Mouse (Mus musculus) cerebellum, postnatal 10 days (tissue): ENCODE results near the gene Rev1.

ENCODE experiments used
- DNase-seq, 2 experiments: peaks; one replicate each; pipeline ENCODE4 v3.0.0; 2021; ENCODE audit warnings: mixed read lengths in 2 of 2

Gene Rev1

DNA sequence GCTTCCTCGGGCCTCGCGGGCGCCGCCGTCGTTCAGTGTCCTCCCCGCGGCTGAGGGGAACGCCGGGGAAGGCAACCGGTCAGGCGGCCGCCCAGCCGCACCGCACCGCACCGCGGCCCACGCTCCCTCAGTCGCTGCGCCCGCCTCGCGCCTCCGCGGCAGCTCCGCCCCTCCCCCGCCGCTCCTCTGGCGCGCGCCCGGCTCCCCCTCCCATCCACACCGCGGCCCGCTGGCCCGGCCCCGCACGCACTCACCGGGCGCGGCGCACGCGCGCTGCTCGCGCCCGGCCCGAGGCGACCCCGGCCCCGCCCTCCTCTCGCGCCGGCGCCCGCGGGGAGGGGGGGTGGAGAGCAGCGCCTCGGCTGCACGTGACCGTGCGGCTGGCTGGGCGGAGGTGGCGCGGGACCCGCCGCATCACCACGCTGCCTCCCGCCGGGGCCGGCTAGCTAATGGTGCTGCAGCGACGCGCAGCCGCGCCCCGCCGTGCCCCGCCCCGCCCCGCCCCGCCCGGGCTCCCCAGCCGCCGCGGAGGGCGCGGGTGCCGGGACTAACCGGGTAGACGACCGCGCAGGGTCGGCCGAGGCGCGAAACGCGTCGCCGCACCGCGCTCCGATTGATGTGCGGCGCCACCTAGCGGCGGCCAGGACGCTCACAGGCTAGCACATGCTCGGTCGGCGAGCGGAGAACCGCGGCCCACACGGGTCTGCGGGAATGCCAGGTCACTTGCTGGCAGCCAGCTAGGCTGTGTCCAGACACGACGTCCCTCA lies at the start of gene Rev1:
Gene Rev1 (minus strand): TSS at position 301 of the 767 bp plus-strand sequence.
- peak; percentile 98 to 99 for DNase-seq

DNA sequence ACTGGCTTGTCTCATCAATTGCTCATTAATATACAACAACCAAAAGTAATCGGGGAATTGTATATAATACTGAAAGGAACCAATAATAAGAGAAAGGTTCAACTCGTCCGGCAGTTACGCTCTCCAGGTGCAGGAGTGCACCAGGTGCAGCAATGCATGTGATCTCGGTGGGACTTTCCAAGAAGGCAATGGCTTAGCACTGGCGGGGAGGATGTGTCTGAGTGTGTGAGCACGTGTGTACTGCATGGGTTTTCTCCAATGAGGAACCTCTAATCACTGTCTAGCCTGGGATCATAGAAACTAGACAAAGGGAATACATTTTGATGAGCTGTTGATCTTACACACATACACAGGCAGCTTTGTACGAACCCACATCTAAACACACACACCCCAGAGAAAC lies 49.3 kb upstream of the Rev1 start:
- DNase-seq, result no peak

DNA sequence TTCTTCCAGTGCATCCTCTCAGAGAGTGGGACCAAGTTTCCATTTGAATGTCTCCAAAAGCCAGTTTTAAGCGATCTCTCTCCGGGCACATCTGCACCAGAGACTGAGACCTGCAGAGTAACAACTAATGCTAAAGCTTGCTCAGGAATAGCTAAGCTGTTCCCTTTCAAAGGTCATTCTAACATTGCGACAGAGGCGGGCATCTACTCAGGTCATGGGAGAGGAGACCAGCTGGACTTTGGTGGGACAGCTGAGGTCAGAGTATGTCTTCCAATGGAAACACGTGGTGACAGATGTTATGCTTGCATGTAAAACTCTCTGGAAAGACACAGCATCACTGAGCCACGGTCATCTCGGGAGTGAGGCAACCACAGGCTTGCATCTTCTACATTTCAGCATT lies 46.5 kb upstream of the Rev1 start:
- DNase-seq, result no peak

DNA sequence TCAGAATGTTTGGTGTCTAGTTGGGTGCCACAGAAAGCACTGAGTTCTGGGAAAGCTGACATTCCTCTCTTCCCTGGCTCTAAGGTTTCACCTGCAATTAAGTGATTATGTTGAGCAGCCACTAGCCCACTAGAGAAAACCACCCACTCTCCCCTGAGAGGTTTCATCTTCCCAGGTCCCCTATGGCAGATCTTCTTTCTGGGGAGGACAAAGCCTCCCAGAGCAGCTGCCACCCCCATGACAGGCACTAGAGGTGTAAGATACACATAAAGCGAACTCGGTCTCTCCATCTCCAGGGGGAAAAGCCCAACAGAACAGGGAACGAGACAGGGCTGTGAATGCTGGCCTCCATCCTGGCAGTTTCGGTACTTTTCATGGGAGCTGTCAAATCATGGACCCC lies 42.3 kb upstream of the Rev1 start:
- DNase-seq, result no peak

DNA sequence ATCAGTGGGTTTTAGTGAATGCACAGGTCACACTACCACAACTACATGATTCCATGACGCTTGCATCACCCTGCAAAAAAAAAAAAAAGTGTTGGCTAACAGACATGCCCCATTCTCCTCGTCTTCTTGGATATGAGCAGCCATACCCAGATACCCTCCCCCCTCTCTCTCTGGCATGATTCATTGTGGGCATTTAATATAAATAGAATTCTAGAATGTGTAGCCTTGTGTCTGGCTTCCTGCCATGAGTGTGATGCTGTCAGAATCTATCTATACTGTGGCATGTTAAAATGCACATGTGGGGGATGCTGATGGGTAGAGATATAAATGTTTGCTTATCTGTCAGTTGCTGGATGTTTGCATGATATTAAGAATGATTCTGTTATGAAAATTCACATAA lies 36.1 kb upstream of the Rev1 start:
- no peak for DNase-seq

DNA sequence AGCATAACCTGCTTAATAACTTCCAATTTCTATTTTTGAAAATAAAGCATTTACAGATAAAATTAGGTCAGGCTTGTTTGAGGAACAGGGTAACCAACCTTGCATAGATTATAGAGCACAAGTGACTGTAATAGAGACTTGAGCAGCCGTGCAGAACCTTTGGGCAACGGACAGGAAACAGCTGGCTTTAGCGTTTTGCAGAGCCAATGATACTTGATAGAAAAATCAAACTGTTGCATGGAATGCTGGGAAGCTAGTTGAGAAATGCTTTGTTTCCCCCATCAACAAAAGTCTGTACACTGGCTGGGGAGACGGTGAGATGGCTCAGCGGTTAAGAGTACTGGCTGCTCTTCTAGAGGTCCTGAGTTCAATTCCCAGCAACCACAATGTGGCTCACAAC lies 20.5 kb upstream of the Rev1 start:
- no peak for DNase-seq

DNA sequence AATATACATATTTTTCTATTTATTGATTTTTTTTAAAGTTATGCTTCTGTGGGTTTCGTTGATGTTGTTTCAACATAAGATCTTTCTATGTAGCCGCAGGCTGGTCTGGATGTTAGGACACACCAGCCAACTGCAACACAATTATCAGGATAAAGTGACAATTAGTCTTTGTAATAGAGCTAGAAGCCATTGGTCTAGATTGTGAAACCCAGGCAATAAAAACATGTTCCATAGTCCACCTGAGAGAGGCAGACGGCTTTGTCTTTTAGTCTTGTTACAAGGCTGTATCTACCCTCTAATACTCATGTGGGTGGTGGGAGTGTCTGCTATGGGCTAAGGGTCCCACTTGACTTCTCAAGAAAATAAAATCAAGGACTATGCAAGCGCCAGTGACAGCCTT lies 16.4 kb upstream of the Rev1 start:
- no peak for DNase-seq

DNA sequence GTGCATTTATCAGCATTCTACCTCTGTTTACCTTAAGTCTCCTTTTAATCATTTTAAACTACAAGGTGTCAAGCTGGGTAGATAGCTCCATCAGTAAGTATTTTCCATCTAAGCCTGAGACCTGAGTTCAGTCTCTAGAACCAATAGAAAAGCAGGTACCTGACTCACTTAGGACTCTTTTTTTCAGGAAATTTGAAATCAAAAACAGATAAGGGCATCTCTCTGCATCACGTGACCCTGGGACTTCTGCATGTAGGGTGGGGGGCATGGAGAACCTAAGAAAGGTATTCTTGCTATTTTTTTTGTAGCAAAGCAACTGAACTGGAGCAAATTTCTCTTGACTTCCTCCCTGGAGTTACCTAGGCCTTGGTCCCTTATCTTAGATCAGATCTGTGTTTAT lies 11.8 kb upstream of the Rev1 start:
- DNase-seq, result no peak

DNA sequence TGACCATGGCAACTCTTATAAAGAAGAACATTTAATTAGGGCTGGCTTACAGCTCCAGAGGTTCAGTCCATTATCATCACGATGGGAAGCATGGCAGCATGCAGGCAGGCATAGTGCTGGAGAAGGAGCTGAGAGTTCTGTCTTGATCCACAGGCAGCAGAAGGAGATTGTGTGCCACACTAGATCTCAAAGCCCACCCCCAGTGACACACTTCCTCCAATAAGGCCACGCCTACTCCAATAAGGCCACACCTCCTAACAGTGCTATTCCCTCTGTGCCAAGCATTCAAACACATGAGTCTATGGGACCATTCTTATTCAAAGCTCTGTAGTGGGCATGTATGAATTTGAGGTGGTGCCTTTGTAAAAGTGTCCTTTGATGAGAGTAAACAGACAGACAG lies 11.3 kb upstream of the Rev1 start:
- DNase-seq, result no peak

DNA sequence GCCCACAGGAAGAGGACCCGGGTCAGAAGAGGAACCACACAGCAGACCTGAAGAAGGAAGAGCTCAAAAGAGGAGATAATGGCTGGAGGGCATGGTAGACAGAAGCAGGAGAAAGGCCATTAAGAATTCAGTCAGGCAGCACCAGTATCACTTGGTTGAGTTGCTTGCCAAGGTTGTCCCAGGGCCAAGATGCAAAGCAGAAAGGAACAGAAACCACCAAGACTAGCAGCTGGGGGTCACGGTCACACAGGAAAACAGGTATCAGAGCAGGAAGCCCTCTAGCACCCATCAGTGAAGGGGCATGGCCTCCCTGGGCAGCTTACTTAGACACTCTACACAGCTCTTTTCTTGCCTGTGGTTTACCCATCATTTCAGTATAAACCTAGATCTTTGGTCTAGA lies 9.8 kb upstream of the Rev1 start:
- DNase-seq, result peak; percentile 52 to 56

DNA sequence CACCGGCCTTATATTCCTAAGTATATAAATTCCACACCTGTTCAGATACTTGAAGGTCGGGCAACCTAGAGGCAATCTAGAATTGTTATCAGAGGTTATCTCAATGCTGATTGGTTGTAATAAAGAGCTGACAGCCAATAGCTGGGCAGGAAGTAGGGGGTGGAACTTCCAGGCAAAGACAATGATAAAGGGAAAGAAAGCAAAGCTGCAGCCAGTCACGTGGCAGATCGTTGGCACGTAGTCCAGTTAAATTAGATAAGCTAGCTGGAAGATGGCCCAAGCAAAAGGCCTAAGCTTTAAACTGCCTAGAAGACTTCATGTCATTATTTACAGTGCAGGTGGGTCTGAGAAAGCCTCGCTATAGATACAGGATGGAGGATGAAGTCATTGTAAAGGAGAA lies 3.3 kb upstream of the Rev1 start:
- DNase-seq, result no peak

DNA sequence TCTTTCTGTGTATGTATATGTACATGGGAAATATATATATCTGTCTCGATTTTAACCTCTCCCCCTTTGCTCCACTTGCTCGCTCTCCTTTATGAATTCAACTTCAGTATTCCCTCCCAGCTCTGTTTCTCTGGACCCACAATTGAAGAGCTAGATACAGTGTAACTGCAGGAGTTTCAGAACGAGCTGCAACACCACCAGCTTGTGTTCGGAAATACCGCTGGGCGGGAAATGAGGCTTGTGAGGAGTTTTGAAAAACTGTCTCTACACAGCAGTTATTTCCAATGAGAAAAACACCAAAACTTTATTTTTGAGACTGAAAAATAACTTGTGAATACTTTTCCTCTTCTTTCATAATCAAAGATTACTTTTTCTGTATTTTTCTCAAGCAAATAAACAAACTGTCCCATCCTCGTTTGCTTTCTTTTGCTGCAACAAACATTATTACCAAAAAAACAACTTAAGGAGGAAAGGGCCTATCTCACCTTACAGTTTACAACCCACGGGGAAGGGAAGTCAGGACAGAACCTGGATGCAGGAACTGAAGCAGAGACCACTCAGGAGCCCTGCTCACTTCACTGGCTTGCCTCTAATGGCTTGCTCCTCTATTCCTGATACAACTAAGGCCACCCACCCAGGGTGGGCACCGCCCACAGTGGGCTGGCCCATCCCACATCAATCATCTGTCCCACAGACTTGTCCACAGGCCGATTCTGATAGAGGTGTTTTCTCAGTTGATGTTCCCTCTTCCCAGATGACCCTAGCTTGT lies 1.3 kb upstream of the Rev1 start:
- peak; percentile 9 to 18 for DNase-seq

DNA sequence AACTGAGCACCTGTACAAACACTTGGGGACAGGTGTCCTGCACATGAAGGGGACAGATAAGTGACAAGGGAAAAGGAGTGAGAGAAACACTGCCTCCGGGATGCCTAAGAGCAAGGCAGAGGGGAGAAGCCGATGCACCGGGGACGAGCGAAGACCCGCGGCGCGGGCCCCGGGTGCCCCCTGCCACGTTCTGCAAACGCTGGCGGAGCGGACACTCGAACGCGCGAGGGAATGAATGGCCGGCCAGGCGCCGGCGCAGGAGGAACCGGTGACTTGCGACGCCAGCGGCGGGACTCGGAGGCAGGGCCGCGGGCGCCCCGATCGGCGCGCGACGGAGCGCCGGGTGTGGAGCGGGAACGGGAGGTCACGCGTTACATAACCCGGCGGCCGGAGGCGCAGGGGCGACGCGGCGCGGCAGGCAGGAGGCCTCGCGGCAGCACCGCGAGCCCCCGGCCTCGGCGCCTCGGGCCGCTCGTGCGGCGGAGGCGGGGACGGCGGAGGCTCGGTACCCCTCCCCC lies 623 bp downstream of the Rev1 start:
- DNase-seq, result peak; percentile 74 to 75

DNA sequence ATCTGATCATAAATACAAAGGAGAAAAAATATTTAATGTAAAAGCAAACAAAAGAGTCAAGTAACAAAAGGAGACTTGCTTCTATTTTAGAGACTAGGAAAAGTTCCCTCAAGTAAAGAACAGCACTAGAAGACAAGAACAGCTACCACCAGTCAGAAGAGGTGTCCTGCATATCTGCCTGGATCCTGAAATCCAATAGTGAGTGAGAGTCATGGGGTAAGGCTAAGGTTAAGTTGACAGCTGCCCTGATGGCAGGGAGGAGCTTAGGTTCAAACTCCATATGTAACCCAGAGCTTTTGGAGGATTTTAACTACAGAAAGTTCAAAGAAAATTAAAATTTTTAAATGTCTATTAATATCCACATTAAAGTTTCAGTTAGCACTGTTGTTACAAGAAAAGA lies 2.6 kb downstream of the Rev1 start:
- DNase-seq, result no peak

DNA sequence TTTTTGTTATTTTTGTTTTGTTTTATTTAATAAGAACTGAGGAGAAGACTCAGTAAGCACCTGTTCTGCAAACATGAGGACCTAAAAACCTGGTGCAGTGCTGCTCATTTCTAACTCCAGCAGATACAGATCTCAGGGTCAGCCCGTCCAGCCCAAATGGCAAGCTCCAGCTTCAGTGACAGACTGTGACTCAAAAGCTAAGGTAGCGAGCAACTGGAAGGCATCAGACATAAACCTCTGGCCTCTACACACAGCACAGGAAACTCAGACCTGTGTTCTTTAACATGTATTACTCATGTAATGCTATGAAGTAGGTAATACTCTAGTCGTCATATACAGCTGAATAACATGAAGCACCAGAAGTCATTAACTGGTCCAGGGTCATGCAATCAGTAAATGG lies 3.2 kb downstream of the Rev1 start:
- no peak for DNase-seq

DNA sequence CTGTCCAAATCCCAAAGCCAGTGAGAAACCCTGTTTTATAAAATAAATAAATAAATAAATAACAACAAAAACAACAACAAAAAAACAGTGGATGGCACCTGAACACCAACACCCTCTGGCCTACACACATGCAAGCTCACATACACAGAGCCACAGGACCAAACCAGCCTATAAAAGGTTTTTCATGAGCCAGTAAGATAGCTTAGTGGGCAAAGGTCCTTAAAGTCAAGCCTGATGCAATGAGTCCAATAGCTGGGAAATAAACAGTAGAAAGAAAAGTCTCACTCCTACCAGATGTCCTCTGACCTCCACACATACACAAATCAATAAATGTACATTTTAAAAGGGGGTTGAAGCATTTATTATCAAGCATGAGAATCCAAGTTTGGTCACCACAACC lies 5.3 kb downstream of the Rev1 start:
- DNase-seq, result no peak

DNA sequence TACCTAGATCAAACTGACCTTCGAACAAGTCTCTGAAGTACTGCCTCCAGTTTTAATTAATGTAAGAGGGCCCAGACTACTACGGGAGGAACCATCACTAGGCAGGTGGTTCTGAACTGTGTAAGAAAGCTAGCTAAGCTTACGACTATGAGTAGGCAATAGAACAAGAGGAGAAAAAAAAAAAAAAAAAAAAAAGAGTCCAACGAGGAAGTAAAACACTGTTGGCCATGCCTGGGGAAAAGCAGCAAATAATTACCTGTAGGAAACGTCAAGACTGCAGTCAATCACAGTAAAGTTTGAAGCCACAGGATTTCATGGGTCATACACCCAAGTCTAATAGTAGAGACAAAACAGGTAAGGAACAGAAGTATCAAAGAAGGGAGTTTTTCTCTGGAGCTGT lies 8.7 kb downstream of the Rev1 start:
- no peak for DNase-seq

DNA sequence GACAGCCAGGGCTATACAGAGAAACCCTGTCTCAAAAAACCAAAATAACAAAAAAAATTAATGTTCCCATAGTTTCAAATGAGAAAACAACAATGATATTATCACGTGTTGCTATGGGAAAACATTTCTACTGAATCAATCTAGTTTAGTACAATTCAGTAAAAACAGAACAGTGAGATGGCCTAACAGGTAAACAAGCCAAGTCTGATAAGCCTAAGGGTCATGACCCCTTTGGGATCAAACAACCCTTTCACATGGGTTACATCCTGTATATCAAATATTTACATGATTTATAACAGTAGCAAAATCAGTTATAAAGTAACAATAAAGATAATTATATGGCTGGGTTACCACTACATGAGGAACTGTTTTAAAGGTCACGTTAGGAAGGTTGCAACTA lies 11.0 kb downstream of the Rev1 start:
- no peak for DNase-seq

DNA sequence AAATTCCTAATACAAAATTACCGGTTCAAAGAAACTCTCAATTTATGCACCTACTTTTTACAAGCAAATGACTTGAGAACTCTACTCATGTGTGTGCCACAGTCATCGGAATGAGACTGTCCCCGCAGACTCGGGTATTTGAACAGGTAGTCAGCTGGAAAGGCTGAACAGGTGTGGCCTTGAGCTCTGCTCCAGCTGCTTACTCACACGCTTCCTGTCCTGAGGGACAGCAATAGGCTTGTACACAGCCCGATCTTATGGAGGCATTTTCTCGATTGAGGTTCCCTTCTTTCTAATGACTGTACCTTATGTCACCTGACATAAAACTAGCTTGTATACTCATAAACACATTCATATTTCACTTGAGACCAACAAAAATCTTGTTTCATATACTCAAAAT lies 19.8 kb downstream of the Rev1 start:
- DNase-seq, result no peak

DNA sequence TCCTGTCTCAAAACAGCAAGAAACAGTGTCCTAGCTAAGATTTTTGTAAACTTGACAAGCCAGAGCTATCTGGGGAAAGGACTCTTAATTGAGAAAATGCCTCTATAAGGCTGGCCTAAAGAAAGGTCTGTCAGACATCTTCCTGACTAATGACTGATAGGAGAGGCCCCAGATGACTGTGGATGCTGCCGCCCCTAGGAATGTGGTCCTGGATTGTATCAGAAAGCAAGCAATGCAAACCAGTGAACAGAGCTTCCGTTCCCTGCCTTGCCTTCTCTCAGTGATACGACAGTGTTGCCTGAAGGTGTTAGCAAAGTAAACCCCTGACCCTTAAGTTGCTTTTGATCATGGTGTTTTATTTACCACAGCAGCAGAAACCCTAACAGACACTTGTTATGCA lies 25.8 kb downstream of the Rev1 start:
- DNase-seq, result no peak

DNA sequence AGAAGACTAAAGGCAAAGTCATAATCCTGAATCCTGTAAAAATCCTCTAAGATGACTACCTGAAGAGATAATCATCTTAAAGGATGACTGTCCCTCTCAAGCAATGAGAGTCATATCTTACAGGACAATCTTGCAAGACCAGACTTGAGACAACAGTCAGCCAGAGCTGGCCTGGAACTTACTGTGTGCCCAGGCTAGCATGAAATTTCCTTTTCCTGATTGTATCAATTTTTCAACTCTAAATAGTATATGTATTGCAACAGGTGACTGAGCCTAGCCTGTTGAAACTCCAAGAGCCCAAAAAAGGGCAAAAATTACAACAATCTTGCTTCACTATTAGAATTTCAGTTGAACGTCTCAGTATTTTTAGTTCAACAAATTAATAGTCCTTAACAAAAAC lies 26.4 kb downstream of the Rev1 start:
- no peak for DNase-seq

DNA sequence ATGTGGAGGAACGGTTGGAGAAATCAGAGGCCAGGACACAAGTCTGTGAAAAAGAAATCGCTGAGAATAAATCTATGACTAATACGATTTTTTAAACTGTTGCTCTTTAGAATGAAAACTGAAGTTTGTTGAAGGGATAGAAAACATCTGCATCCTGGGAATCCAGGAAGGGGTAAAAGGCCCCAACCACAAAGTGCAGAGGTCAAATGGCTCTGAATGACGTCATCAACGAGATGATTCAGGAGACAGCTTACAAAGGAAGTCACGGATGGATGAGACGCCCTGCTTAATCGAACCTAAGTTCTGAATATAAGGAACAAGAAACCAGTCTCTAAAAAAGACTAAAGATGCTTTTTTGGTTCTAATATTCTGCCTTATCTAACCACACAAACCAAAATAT lies 48.3 kb downstream of the Rev1 start:
- no peak for DNase-seq

DNA sequence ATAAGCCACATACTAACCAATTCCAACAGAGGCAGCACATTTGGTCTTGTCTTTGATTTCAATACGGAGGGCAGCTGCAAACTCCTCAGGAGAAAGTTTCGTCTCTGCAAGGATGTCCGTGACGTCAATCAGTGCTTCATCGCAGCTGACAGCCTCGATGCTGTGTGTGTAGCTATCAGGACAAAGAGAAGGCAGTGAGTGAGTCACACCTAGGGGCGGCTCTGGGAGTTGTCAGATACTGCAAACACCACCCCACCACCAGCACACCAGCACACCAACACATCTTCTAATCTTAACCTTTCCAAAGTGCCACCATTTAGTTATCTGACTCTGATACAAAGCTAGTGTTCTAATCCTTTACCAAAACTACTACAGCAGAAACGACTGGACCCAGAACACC lies 58.3 kb downstream of the Rev1 start:
- DNase-seq, result no peak

DNA sequence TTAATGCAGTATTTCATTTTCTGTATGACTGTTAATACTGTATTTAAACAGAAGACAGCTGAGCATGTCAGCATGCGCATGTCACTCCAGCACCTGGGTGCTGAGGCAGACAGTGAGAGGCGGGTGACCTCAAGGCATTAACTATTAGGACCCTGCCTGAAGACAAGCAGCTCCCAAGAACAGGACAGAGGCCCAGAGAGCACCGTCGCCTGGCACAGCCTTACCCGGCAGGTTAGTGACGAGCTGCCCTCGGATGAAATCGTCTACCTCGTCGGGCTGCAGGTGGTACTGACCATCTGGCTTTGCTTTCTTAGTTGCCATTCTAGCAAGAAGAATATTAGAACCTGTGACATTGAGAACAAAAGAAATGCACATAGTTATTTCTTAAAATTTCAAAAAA lies 62.3 kb downstream of the Rev1 start:
- peak; percentile 13 to 17 for DNase-seq
